Mouse (Mus musculus): ENCODE results near the gene Lmbr1. TPM values are rescaled to one million over a fixed set of nuclear protein-coding genes. Genes with fewer than 3 reads are reported as not detected.

Lmbr1 gene
- total and polyA plus RNA-seq, 3 experiments: not detected

DNA sequence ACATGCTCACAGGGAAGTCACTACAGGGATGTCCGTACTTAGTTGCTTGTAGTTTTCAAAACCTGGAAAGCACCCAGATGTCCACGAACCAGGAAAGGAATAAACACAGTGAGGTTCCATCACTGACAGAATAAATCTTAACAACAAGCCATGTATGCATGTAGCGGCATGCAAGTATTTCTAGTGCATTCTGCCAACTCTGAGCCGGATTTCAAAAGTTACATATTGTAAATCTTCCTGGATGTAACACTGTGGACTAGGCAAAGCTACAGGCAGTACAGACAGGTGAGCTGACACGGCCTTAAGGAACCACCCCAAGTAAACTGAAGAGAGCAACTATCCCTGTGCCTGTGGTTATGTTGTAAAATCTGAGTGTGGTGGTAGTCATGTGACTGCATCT, 191.4 kb downstream of the Lmbr1 start:
- no peaks in the 10 kb centered on the region for H3K4me1 ChIP-seq (ENCODE audit: control insufficient read depth in 1 of 2, insufficient read depth in 2 of 2)
- H3K4me2 ChIP-seq (ENCODE audit: insufficient read depth, low read depth, poor library complexity, severe bottlenecking): no peak overlapping the region
- TF ChIP-seq NRF1 (IDR thresholded peaks at IDR 0.05; ENCODE audit: low read depth, low read length): no peak
- no peak for TF ChIP-seq SIN3A (IDR thresholded peaks at IDR 0.05; ENCODE audit: low read length)
- no peak for TF ChIP-seq TCF12 (IDR thresholded peaks at IDR 0.05; ENCODE audit: low read depth, low read length)
- TF ChIP-seq MEF2A (IDR thresholded peaks at IDR 0.05; ENCODE audit: borderline replicate concordance, low read depth, low read length): no peak
- TF ChIP-seq JUND (conservative IDR thresholded peaks at IDR 0.05; ENCODE audit: low read depth, low read length): no peak
- TF ChIP-seq NELFE (IDR thresholded peaks at IDR 0.05; ENCODE audit: low read depth, low read length): no peak
- TF ChIP-seq TBP (conservative IDR thresholded peaks at IDR 0.05; ENCODE audit: low read depth, low read length): no peak
- no peak for TF ChIP-seq JUN (IDR thresholded peaks at IDR 0.05; ENCODE audit: insufficient read depth, low read depth, low read length)
- no peak for TF ChIP-seq MAZ (IDR thresholded peaks at IDR 0.05; ENCODE audit: low read depth, low read length)
- no peak for TF ChIP-seq ZC3H11A (IDR thresholded peaks at IDR 0.05; ENCODE audit: low read depth, low read length)
- no peak for TF ChIP-seq POLR2AphosphoS2 (IDR thresholded peaks at IDR 0.05; ENCODE audit: low read depth, low read length)
- TF ChIP-seq KAT2A (IDR thresholded peaks at IDR 0.05; ENCODE audit: insufficient replicate concordance, low read length): no peak
- TF ChIP-seq ZKSCAN1 (IDR thresholded peaks at IDR 0.05; ENCODE audit: borderline replicate concordance, low read depth, low read length): no peak
- no peak for TF ChIP-seq EP300 (IDR thresholded peaks at IDR 0.05; ENCODE audit: low read length)
- no peak for TF ChIP-seq ZNF384 (IDR thresholded peaks at IDR 0.05; ENCODE audit: low read depth, low read length)
- no peak for DNase-seq (ENCODE audit: extremely low read depth)
- no peak overlapping the region for H3K27ac ChIP-seq (ENCODE audit: insufficient read depth, low read depth)
- no peaks in the 10 kb centered on the region for H3K79me2 ChIP-seq (replicated peaks; ENCODE audit: control insufficient read depth, extremely low read depth, insufficient read depth, poor library complexity, severe bottlenecking)
- H3K27me3 ChIP-seq (replicated peaks): no peaks in the 10 kb centered on the region
- dilution Hi-C loops (cut with MboI; ENCODE audit: extremely low pct_ligation_motif_present, extremely low pct_unique_long_range_greater_than_20kb, low sequenced_read_pairs) (no loop called here), in situ Hi-C loops (cut with MboI; ENCODE audit: low pct_ligation_motif_present, low pct_unique_long_range_greater_than_20kb, low sequenced_read_pairs) (no loop called here)
- no peaks in the 10 kb centered on the region for H3K9me3 ChIP-seq (replicated peaks; ENCODE audit: low read length)
- no peak overlapping the region for H3K9ac ChIP-seq (ENCODE audit: insufficient read depth, low read depth)
- H3K36me3 ChIP-seq (replicated peaks in 1 of 2; ENCODE audit: control insufficient read depth in 1 of 2, insufficient read depth in 1 of 2, low read length in 1 of 2): no peaks in the 10 kb centered on the region
- H3K4me3 ChIP-seq (replicated peaks in 1 of 3; ENCODE audit: low read depth in 2 of 3, low read length in 2 of 3, poor library complexity in 1 of 3): no peak overlapping the region

Other genes starting within 250 kb of the Lmbr1 start
- gene Rnf32, start 182.4 kb downstream of the Lmbr1 start, total RNA-seq (2012; rRNA removed): not detected in 2 replicates
- 0.11 TPM in 1 of 2 replicates, not detected in the other for gene Rnf32, start 182.4 kb downstream of the Lmbr1 start, total RNA-seq (2014; rRNA removed)
- not detected in 2 replicates for gene Rnf32, start 182.4 kb downstream of the Lmbr1 start, polyA plus RNA-seq (2012; ENCODE audit: insufficient read length, low read depth)
- gene Nom1, start 56.3 kb upstream of the Lmbr1 start, total RNA-seq (2012; rRNA removed): 23.7 and 38.4 TPM in 2 replicates
- gene Nom1, start 56.3 kb upstream of the Lmbr1 start, total RNA-seq (2014; rRNA removed): 30.6 and 36.3 TPM in 2 replicates
- 28.6 and 33.1 TPM in 2 replicates for gene Nom1, start 56.3 kb upstream of the Lmbr1 start, polyA plus RNA-seq (2012; ENCODE audit: insufficient read length, low read depth)
- 0.21 TPM in 1 of 2 replicates, not detected in the other for gene Mnx1, start 100.1 kb upstream of the Lmbr1 start, total RNA-seq (2012; rRNA removed)
- not detected in 2 replicates for gene Mnx1, start 100.1 kb upstream of the Lmbr1 start, total RNA-seq (2014; rRNA removed)
- gene Mnx1, start 100.1 kb upstream of the Lmbr1 start, polyA plus RNA-seq (2012; ENCODE audit: insufficient read length, low read depth): 0.11 TPM in 1 of 2 replicates, not detected in the other
- gene Ube3c, start 190.9 kb upstream of the Lmbr1 start, total RNA-seq (2012; rRNA removed): 18.4 and 21.8 TPM in 2 replicates
- 24.6 and 25.4 TPM in 2 replicates for gene Ube3c, start 190.9 kb upstream of the Lmbr1 start, total RNA-seq (2014; rRNA removed)
- gene Ube3c, start 190.9 kb upstream of the Lmbr1 start, polyA plus RNA-seq (2012; ENCODE audit: insufficient read length, low read depth): 21.2 and 23.7 TPM in 2 replicates

All from CH12.LX (cell line).